Comparison of ENCODE assay signal across 13 mouse cellular contexts in the genomic region with DNA sequence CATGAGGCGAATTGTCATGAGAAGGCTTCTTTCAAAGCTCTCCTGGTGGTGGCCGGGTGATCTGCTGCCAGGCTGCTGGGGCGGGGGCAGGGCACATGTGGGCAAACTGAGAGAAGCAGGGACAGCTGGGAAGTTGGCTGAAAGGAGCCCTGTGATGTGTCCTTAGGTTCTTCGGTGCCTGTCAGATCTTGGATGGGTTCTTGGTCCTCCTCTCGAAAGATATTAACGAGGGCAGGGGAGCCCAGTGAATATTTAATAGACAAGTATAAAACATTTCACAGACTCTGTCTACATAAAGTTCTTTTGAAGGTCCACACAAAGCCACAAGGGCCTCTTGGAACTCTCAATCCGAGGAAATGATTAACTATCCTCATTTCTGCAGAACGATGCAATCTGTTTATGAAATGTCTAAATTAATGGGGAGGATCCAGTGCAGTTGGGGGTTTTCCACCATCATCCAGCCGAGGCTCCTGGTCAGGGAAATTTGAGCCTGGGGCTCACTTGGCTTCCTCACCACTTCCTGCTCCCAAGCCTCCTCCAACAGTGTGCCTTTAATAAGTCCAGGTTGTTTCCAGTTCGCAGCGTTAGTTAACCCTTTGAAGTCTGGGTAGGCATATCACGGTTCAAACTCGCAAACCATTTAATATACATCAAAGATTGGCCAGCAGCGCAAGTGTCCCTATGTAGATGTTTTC.
DNase-seq lines count a peak whose midpoint lies in the region; ATAC-seq and TF ChIP-seq lines count a peak whose summit lies in the region.
"Had no signal": no experiment of that assay in that cellular context is flagged by ENCODE, and none has a peak within 500 bp of the region (broad histone marks: within the 10 kb centered on the region; RNA-seq: fewer than 3 reads in every experiment).

No protein-coding gene starts in this region.

- no peak overlapping the region for H3K4me3 ChIP-seq in kidney, embryonic 14.5 days (ENCODE audit: low read length)
- no peak overlapping the region for H3K4me3 ChIP-seq in midbrain, postnatal 0 days (ENCODE audit: low read depth, low read length)
- H3K4me3 ChIP-seq: intestine, embryonic 15.5 days; stomach, embryonic 15.5 days had no signal

- no peaks in the 10 kb centered on the region for H3K9me3 ChIP-seq in kidney, embryonic 14.5 days (ENCODE audit: control insufficient read depth, low read length)
- H3K9me3 ChIP-seq in midbrain, postnatal 0 days (ENCODE audit: low read length), result no peaks in the 10 kb centered on the region
- H3K9me3 ChIP-seq: intestine, embryonic 15.5 days; stomach, embryonic 15.5 days had no signal

- no peaks in the 10 kb centered on the region for H3K27me3 ChIP-seq in kidney, embryonic 14.5 days (ENCODE audit: control insufficient read depth, insufficient read depth, low read length)
- peaks cover 7% of the 10 kb centered on the region; the same call in 1 of the 2 replicates for H3K27me3 ChIP-seq in midbrain, postnatal 0 days (ENCODE audit: insufficient read depth, low read length)
- H3K27me3 ChIP-seq: stomach, embryonic 15.5 days had no signal

- H3K9ac ChIP-seq in kidney, embryonic 14.5 days (ENCODE audit: low read depth, low read length), result no peak overlapping the region
- no peak overlapping the region for H3K9ac ChIP-seq in midbrain, postnatal 0 days (replicated peaks; ENCODE audit: low read length, poor library complexity, severe bottlenecking)
- H3K9ac ChIP-seq: intestine, embryonic 15.5 days; stomach, embryonic 15.5 days had no signal

- H3K4me1 ChIP-seq in kidney, embryonic 14.5 days (ENCODE audit: control insufficient read depth, insufficient read depth, low read length), result peaks cover 3% of the 10 kb centered on the region; the same call in 1 of the 2 replicates
- H3K4me1 ChIP-seq in midbrain, postnatal 0 days (ENCODE audit: insufficient read depth, low read length), result no peaks in the 10 kb centered on the region
- H3K4me1 ChIP-seq: intestine, embryonic 15.5 days had no signal

- H3K27ac ChIP-seq in kidney, embryonic 14.5 days (ENCODE audit: low read depth, low read length), result no peak overlapping the region
- no peak overlapping the region for H3K27ac ChIP-seq in midbrain, postnatal 0 days (ENCODE audit: low read depth, low read length)
- H3K27ac ChIP-seq: intestine, embryonic 15.5 days; stomach, embryonic 15.5 days had no signal

- 50% methylated on average over 14 of the region's 14 CpGs for WGBS in kidney, embryonic 14.5 days
- 76% methylated on average over 14 of the region's 14 CpGs for WGBS in midbrain, postnatal 0 days

- H3K4me2 ChIP-seq in kidney, embryonic 14.5 days (replicated peaks; ENCODE audit: low read depth, low read length), result no peak overlapping the region
- H3K4me2 ChIP-seq in midbrain, postnatal 0 days (ENCODE audit: low read depth, low read length, poor library complexity, severe bottlenecking), result no peak overlapping the region
- H3K4me2 ChIP-seq: intestine, embryonic 15.5 days; stomach, embryonic 15.5 days had no signal

- peak; percentile 64 for DNase-seq in kidney, adult 11 months
- peak; percentile 55 to 57 for DNase-seq in B cell, adult 2 months
- peak; percentile 38 for DNase-seq in gastrocnemius, postnatal 10 days
- peak; percentile 36 to 61 for DNase-seq in kidney, postnatal 4 days
- DNase-seq in neural tube, embryonic 10.5 days (ENCODE audit: extremely low spot score, low spot score), result no peak
- no peak for DNase-seq in midbrain, postnatal 0 days (ENCODE audit: low spot score)
- DNase-seq: cerebellum, adult 11-12 months; right cerebral cortex, adult 18-20 months had no signal

- H3K36me3 ChIP-seq in kidney, embryonic 14.5 days (ENCODE audit: control insufficient read depth, insufficient read depth, low read length), result no peaks in the 10 kb centered on the region
- no peaks in the 10 kb centered on the region for H3K36me3 ChIP-seq in midbrain, postnatal 0 days (ENCODE audit: insufficient read depth, low read length)
- H3K36me3 ChIP-seq: intestine, embryonic 15.5 days; stomach, embryonic 15.5 days had no signal

- no peak; the same call in 1 of the 2 replicates for ATAC-seq in kidney, embryonic 14.5 days (ENCODE audit: low FRiP score, low TSS enrichment)
- ATAC-seq in monocyte, adult 5-6 weeks (replicated peaks; ENCODE audit: insufficient number of reproducible peaks, low FRiP score, low TSS enrichment, poor library complexity, severe bottlenecking), result no peak
- ATAC-seq in midbrain, postnatal 0 days (ENCODE audit: low FRiP score), result no peak
- ATAC-seq: forebrain, embryonic 14.5 days; intestine, embryonic 15.5 days had no signal

- TF ChIP-seq CTCF in midbrain, postnatal 0 days (IDR thresholded peaks at IDR 0.05), result no peak

Comparison
In these comparisons a context has a peak if more than half of its experiments do, and no peak if none do; other contexts are left out.
1. DNase-seq: peak in kidney, adult 11 months (single experiment), B cell, adult 2 months (2 of 2), gastrocnemius, postnatal 10 days (single experiment) and kidney, postnatal 4 days (2 of 2); none in neural tube, embryonic 10.5 days (single experiment) and midbrain, postnatal 0 days (single experiment).